Mouse (Mus musculus) embryo, embryonic 11.5 days (tissue): ENCODE results near the gene Kpna1.
A peak's percentile ranks its signal among the peaks of the same experiment; 100 is the strongest.
"Not testable (repeated sequence)": the region's sequence is repeated elsewhere in the genome, so short reads cannot be mapped to it uniquely, and the experiment has no call there.

Experiments
- DNase-seq: peaks from one replicate; pipeline ENCODE4 v3.0.0-alpha.2; 2012; ENCODE audit warnings: low read depth, low spot score

Kpna1 gene

GRCm38 (mm10) chr16:35987930-35988329 is 9.4 kb downstream of the Kpna1 start:
- no peak for DNase-seq

DNA sequence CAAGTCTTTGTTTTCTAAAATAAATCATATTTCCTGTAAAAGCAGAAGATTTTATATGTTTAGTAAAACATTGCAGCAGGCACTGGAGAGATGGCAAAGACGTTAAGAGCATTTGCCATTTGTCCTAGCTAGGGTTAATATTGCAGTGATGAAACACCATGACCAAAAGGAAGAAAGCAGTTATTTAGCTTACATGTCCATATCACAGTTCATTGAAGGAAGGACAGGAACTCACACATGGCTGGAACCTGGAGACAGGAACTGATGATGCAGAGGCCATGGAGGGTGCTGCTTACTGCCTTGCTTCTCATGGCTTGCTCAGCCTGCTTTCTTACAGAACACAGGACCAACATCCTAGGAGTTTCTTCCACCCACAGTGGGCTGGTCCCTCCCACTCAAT is 13.8 kb downstream of the Kpna1 start:
- no peak for DNase-seq

DNA sequence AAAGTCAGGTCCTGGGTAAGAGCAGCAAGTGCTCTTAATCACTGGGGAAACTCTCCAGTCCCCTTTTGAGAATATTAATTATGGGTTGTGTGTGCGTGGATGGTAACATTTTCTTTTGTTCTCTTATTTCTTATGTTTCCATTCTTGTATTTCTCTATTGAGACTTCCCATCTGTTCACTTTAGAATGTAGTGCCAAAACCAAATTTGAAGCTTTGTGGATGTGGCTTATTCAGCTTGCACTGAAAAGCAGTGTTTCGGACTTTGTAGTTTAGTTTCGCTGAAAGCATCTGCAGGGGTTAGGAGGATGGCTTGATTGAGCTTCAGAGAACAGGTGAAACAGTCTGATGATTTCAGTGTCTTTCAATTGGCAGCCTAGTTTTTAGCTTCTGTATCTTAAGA is 14.8 kb downstream of the Kpna1 start:
- DNase-seq, result no peak

DNA sequence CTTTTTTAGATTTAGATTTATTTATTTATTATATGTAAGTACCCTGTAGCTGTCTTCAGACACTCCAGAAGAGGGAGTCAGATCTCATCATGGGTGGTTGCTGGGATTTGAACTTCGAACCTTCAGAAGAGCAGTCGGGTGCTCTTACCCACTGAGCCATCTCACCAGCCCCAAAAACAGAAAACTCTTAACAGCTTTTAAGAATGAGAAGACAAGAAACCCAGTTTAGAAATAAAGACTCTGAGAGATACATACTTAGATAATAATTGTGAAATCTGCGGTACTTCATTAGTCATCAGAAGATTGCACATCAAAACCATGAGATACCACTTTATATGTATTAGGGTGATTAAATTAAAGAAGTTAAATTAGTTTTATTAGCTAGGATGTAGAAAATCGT is 20.3 kb downstream of the Kpna1 start:
- not testable (repeated sequence) for DNase-seq

- DNase-seq, result no peak
Observed at GRCm38 (mm10) chr16:36008396-36008795, 29.8 kb downstream of the Kpna1 start.

DNA sequence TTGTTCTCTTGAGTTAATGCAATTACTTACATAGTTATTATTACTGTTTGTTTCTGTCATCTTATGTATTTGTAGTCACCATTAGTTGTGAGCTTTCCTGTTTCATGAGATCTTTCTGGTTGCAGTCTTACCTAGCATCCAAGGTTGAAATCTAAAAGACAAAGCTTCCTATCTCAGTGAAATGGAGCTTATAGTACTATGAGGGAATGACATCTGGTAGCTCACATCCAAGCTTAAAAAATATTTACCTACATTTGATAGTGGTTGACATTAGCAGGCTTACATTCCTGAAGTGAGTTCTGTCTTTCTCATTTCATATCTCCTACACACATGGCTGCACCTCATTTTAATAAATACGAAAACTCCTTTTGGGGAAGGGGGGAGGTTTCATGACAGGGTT is 37.8 kb downstream of the Kpna1 start:
- DNase-seq, result no peak

GRCm38 (mm10) chr16:36028120-36028519 is 49.6 kb downstream of the Kpna1 start:
- DNase-seq, result not testable (repeated sequence)

DNA sequence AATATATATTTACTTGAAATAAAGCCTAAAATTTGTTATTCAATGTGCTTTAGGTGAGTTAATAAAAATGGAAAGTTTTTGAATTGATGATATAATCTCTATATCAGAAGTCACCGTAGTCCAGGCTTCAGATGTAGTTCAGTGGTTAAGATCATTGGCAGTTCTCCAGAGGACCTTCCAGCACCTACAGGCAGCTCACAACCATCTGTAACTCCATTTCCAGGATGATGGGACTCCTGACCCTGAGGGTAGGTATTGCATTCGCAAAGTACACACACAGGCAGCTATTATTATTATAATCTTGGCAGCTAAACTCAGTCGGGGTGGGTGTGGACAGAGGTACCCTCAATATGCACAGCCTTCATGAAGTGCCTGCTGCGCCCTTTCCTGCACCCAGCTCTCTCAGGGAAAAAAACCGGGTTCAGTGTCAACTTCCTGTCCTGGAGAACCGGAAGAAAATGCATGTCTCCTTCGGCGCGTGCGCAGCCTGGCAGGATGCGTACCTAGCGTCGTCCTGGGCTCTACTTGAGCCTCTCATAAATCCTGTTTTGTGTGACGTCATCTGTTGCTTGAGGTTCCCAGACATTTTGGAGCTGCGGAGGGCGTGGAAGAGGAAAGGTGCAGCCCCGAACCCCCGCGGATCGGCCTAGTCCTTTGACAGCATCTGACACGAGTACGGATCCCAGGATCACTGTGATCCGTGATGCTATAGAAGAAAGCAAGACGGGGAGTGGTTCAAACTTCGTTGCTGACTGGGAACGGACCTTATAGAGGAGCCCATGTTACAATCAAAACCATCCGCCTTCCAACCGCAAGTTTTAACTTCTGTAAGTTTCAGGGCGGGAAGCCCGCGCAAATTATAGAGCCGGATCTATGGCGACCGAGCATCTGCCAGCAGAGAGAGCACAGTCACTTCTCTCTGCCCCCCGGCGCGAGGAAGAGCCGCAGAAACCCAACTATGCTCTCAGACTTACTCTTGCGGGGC is 62.4 kb downstream of the Kpna1 start, which contains the start of gene Wdr5b:
Wdr5b (plus strand) TSS at position 551 of the 985 bp plus-strand sequence.
- peak; percentile 96 for DNase-seq

- no peak for DNase-seq
Observed at GRCm38 (mm10) chr16:36041625-36042020, 63.1 kb downstream of the Kpna1 start.

DNA sequence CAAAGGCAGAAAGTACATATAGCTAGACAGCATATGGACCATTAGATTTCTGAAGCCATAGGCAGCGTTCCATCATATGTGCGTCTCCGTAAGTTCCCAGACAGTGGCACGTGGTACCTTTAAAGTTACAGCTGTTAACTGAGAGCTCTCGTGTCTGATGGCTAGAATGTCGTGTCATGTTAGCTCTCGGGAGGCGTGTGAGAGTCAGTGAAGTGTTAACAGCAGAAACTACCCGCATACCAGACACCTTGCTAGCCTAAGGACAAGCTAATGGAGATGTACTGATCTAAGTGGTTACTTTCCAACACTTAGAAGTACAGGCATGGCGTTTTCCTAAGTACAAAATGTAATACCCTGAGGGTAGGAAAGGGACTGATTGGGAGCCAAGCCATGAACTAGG is 64.5 kb downstream of the Kpna1 start:
- DNase-seq, result no peak

GRCm38 (mm10) chr16:36043964-36044363 is 65.4 kb downstream of the Kpna1 start:
- DNase-seq, result no peak

- no peak for DNase-seq
Observed at GRCm38 (mm10) chr16:36047538-36047937, 69.0 kb downstream of the Kpna1 start.

GRCm38 (mm10) chr16:36051491-36051890 is 72.9 kb downstream of the Kpna1 start:
- DNase-seq, result no peak

DNA sequence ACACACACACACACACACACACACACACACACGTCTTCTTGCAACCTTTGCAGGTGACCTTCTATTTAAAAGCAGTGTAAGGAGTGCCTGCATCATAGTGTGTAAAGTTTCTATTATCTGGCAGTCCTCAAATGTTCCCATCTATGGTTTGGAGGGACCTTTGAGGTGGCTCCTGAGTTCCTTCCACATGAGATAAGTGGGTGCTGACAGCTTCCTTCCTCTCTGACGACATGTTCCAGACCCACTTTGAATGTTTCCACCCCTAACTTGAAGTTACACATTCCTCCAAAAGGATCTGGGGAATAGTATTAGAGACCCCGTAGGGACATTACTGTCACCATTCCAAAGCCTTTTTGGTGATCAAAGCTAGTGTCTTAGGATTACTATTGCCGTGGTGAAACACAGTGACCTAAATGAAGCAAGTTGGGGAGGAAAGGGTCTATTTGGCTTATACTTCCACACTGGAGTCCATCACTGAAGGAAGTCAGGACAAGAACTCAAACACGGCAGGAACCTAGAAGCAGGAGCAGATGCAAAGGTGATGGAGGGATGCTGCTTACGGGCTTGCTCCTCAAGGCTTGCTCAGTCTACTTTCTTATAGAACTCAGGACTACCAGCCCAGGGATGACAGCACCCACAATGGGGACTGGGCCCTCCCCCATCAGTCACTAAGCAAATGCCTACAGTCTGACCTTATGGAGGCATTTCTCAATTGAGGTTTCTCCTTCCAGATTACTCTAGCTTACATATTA is 75.2 kb downstream of the Kpna1 start:
- no peak for DNase-seq

- DNase-seq, result no peak
Observed at GRCm38 (mm10) chr16:36054920-36055319, 76.4 kb downstream of the Kpna1 start.

DNA sequence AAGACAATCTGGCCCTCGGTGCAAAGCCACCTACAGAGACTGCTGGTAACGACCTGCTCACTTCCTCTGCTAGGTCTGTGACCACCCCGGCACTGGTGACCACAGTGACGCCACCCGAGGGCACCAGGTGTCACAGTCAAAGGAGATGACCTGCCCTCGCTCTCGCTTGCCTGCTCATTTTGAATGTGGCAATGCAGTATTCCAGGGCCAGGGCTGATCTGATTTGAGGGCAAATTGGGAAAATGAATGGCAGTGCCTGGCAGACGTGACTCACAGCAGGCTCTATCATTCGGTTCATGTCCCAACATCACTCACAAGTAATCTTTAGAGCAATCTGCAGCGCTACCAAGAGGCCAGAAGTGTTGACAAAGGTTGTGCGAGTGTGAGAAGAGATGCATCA is 77.9 kb downstream of the Kpna1 start:
- no peak for DNase-seq

GRCm38 (mm10) chr16:36057933-36058475 is 79.5 kb downstream of the Kpna1 start:
- no peak for DNase-seq

GRCm38 (mm10) chr16:36062534-36062933 is 84.0 kb downstream of the Kpna1 start:
- DNase-seq, result not testable (repeated sequence)

GRCm38 (mm10) chr16:36063315-36063714 is 84.8 kb downstream of the Kpna1 start:
- no peak for DNase-seq

- DNase-seq, result no peak
Observed at GRCm38 (mm10) chr16:36064904-36065303, 86.4 kb downstream of the Kpna1 start.

DNA sequence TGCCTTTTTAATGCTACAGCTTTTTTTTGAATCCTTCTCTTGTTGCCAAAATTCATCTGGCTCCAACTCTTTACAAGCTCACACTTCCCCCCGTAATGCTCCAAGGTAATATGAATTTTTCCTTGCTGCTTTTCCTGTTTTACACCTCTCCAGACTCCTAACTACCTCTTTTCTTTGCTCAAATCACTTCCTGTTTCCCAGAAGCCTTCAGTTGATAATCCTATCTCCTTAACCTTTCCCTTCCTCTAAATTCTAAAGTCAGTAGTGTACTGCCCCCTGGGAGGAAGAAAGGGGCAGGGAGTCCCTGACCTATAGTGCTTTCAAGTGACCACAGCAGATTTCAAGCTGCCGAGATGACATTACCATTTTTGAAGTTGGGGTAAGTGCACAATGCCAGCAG is 89.1 kb downstream of the Kpna1 start:
- no peak for DNase-seq

- DNase-seq, result no peak
Observed at GRCm38 (mm10) chr16:36068356-36068755, 89.8 kb downstream of the Kpna1 start.
